Mouse (Mus musculus) neutrophil, adult 5-6 weeks (primary cell): ENCODE results near the gene Fhit. TPM values are rescaled to one million over a fixed set of nuclear protein-coding genes. Genes with fewer than 3 reads are reported as not detected.
"Not testable (repeated sequence)": the region's sequence is repeated elsewhere in the genome, so short reads cannot be mapped to it uniquely, and the experiment has no call there.

Experiments used
- ATAC-seq: fragments of 151-379, 151-347 bp; 2 replicates; pipeline ENCODE4 v1.8.0; 2017; ENCODE audit warnings: mild to moderate bottlenecking, moderate TSS enrichment; ENCODE audit not compliant: insufficient number of reproducible peaks, poor library complexity, low FRiP score, severe bottlenecking; ENCODE audit errors: extremely low read depth
- total RNA-seq: library from RNA; stranded (forward); fragments of 200-1000 nt; gene quantifications from 2 replicates; pipeline ENCODE4 v1.2.3, GENCODE M21; 2017

Fhit gene
- not detected in 2 replicates for total RNA-seq

- peak; percentile 93 for ATAC-seq
These were observed at the start of gene Fhit for GRCm38 (mm10) chr14:11161751-11162231. Fhit (minus strand) TSS chr14:11162035.

GRCm38 (mm10) chr14:11206786-11207185 lies 45.0 kb upstream of the Fhit start:
- ATAC-seq = no peak

GRCm38 (mm10) chr14:11160806-11161450 lies 907 bp downstream of the Fhit start:
- ATAC-seq = peak; percentile 62; the same call in 1 of the 2 replicates

- no peak for ATAC-seq
These were observed 2.2 kb downstream of the Fhit start for GRCm38 (mm10) chr14:11159641-11160040.

GRCm38 (mm10) chr14:11159021-11159420 lies 2.8 kb downstream of the Fhit start:
- no peak for ATAC-seq

- ATAC-seq = no peak
These were observed 4.1 kb downstream of the Fhit start for GRCm38 (mm10) chr14:11157741-11158140.

- no peak for ATAC-seq
These were observed 10.1 kb downstream of the Fhit start for GRCm38 (mm10) chr14:11151634-11152321.

- ATAC-seq = no peak
These were observed 27.8 kb downstream of the Fhit start for GRCm38 (mm10) chr14:11133787-11134735.

GRCm38 (mm10) chr14:11132637-11133474 lies 29.0 kb downstream of the Fhit start:
- ATAC-seq = no peak

GRCm38 (mm10) chr14:11125096-11125495 lies 36.7 kb downstream of the Fhit start:
- ATAC-seq = no peak

- ATAC-seq = no peak
These were observed 42.8 kb downstream of the Fhit start for GRCm38 (mm10) chr14:11119076-11119475.

- ATAC-seq = no peak
These were observed 76.2 kb downstream of the Fhit start for GRCm38 (mm10) chr14:11085596-11085995.

- no peak for ATAC-seq
These were observed 77.9 kb downstream of the Fhit start for GRCm38 (mm10) chr14:11083946-11084345.

GRCm38 (mm10) chr14:11083462-11083861 lies 78.4 kb downstream of the Fhit start:
- no peak for ATAC-seq

- no peak for ATAC-seq
These were observed 98.2 kb downstream of the Fhit start for GRCm38 (mm10) chr14:11063594-11063993.

- no peak for ATAC-seq
These were observed 101.6 kb downstream of the Fhit start for GRCm38 (mm10) chr14:11060221-11060620.

GRCm38 (mm10) chr14:11039503-11040300 lies 122.1 kb downstream of the Fhit start:
- not testable (repeated sequence) for ATAC-seq

- ATAC-seq = no peak
These were observed 140.4 kb downstream of the Fhit start for GRCm38 (mm10) chr14:11021391-11021790.
